Mouse (Mus musculus): ENCODE results near the gene B430306N03Rik.

GRCm38 (mm10) chr17:48332524-48332923 lies 16.6 kb downstream of the B430306N03Rik start:
- TF ChIP-seq CTCF (IDR thresholded peaks at IDR 0.05; ENCODE audit: low read depth) (no peak), EP300 (IDR thresholded peaks at IDR 0.05; ENCODE audit: low read depth) (no peak)

Measured in heart, postnatal 0 days (tissue).